Mouse (Mus musculus): ENCODE measurements at regions not wholly inside any gene's neighbourhood (a gene's known extent, or its start where the extent isn't known, plus 50 kb on each side); places are given as distances from the start of the nearest gene placed in this dataset.

DNA sequence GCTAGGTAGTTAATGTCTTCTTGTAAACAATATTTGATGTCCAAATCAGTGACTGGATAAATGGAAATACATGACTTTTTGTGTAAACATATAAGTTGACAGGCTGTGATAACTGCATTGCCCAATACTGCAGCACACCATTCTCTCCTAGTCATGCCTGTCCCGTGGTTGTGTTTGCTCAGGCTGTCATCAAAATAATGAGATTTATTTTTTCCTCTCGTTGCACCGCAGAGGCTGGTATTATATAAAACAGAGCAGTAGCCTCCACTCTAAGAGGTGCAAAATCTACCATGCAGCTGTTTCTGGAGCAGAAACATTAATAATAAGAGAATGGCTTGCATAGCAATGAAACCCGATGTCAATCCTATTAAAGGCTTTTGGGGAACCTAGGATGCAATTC, 239.2 kb downstream of the Ins1 start:
- Histone ChIP-seq H3K9ac (ENCODE audit: low read length) (no peak overlapping the region), H3K4me1 (ENCODE audit: control insufficient read depth, insufficient read depth, low read length) (no peaks in the 10 kb centered on the region), H3K4me2 (ENCODE audit: low read depth, severe bottlenecking) (no peak overlapping the region), H3K4me3 (ENCODE audit: low read depth, low read length) (no peak overlapping the region), H3K36me3 (ENCODE audit: control insufficient read depth, insufficient read depth, low read length) (no peaks in the 10 kb centered on the region), H3K27ac (replicated peaks; ENCODE audit: low read depth, low read length) (no peak overlapping the region), H3K9me3 (ENCODE audit: control insufficient read depth, low read length) (no peaks in the 10 kb centered on the region), H3K27me3 (ENCODE audit: control insufficient read depth, insufficient read depth, low read length) (no peaks in the 10 kb centered on the region)
- DNase-seq (ENCODE audit: low spot score), result no peak
- no peak for ATAC-seq (ENCODE audit: insufficient number of reproducible peaks, low FRiP score, low TSS enrichment, low read depth)
- WGBS, result 71% methylated on average over 4 of the region's 4 CpGs
